Mouse (Mus musculus) intestine, embryonic 14.5 days (tissue): ENCODE measurements around the gene Smad6. TPM values are rescaled to one million over a fixed set of nuclear protein-coding genes. Genes with fewer than 3 reads are reported as not detected.

Experiments used
- ATAC-seq: fragments of 200-750 bp; cut with Nextera tagmentation; replicated peaks from 2 replicates; pipeline ENCODE4 v1.8.0; 2017; ENCODE audit warnings: low read depth, moderate number of reproducible peaks, moderate TSS enrichment, moderate library complexity; ENCODE audit not compliant: low FRiP score, low TSS enrichment
- DNase-seq: peaks from one replicate; pipeline ENCODE4 v3.0.0-alpha.2; 2018; ENCODE audit warnings: low spot score
- H3K27ac ChIP-seq: fragments of 300-500 bp; sonication (generic); 2 replicates; pipeline ENCODE4 v1.5.1; 2014; ENCODE audit warnings: low read depth, mild to moderate bottlenecking, control low read depth
- H3K27me3 ChIP-seq: fragments of 300-500 bp; sonication (generic); replicated peaks from 2 replicates; pipeline ENCODE4 v1.6.1; 2014; ENCODE audit warnings: low read length, control low read depth; ENCODE audit not compliant: control insufficient read depth, insufficient read depth
- H3K36me3 ChIP-seq: fragments of 300-500 bp; sonication (generic); 2 replicates; pipeline ENCODE4 v1.6.1; 2014; ENCODE audit warnings: low read length, control low read depth; ENCODE audit not compliant: control insufficient read depth, insufficient read depth
- H3K4me1 ChIP-seq: fragments of 300-500 bp; sonication (generic); replicated peaks from 2 replicates; pipeline ENCODE4 v1.6.1; 2014; ENCODE audit warnings: low read length, control low read depth, mixed read lengths; ENCODE audit not compliant: control insufficient read depth, insufficient read depth
- H3K4me2 ChIP-seq: fragments of 300-500 bp; sonication (generic); 2 replicates; pipeline ENCODE4 v1.6.1; 2014; ENCODE audit warnings: low read length
- H3K4me3 ChIP-seq: fragments of 300-500 bp; sonication (generic); 2 replicates; pipeline ENCODE4 v1.5.1; 2014; ENCODE audit warnings: low read depth, low read length, control low read depth, mixed read lengths
- H3K9ac ChIP-seq: fragments of 300-500 bp; sonication (generic); 2 replicates; pipeline ENCODE4 v1.6.1; 2014; ENCODE audit warnings: mild to moderate bottlenecking, low read length
- H3K9me3 ChIP-seq: fragments of 300-500 bp; sonication (generic); 2 replicates; pipeline ENCODE4 v1.6.1; 2016; ENCODE audit warnings: low read length, control low read depth; ENCODE audit not compliant: control insufficient read depth
- WGBS: fragments of 180-500 bp; shearing (Covaris S2); extraction: QIAGEN DNeasy Blood & Tissue Kit; methylation state at CpG from one replicate; pipeline ENCODE4 v1.1.7; 2014; 5-methylcytosine and 5-hydroxymethylcytosine counted together
- polyA plus RNA-seq: library from polyadenylated mRNA; unstranded; fragments of >200 nt; fragmentation: Nextera tagmentation; extraction: Ambion mirVana; gene quantifications from 2 replicates; pipeline ENCODE4 v1.2.1, GENCODE M21; 2014

Gene Smad6
- polyA plus RNA-seq, 1 experiment from 2014 or later, result 9.3 TPM

GRCm38 (mm10) chr9:64029908-64030631 is 8.2 kb upstream of the Smad6 start:
- no peaks in the 10 kb centered on the region for H3K9me3 ChIP-seq
- DNase-seq, result no peak
- WGBS, result 66% methylated on average over 6 of the region's 6 CpGs

GRCm38 (mm10) chr9:64025565-64025964 is 3.7 kb upstream of the Smad6 start:
- Histone ChIP-seq H3K9ac (no peak overlapping the region), H3K9me3 (no peaks in the 10 kb centered on the region), H3K36me3 (no peaks in the 10 kb centered on the region), H3K27ac (no peak overlapping the region), H3K4me3 (no peak overlapping the region), H3K4me2 (no peak overlapping the region), H3K4me1 (peaks cover 6% of the 10 kb centered on the region; the same call in 1 of the 2 replicates), H3K27me3 (no peaks in the 10 kb centered on the region)
- DNase-seq (peak; percentile 63), ATAC-seq (no peak)
- 6% methylated on average over 3 of the region's 3 CpGs for WGBS

More at GRCm38 (mm10) chr9:64029908-64030631, 8.2 kb upstream of the Smad6 start:
- Histone ChIP-seq H3K4me3 (no peak overlapping the region), H3K36me3 (no peaks in the 10 kb centered on the region), H3K9ac (no peak overlapping the region), H3K27ac (no peak overlapping the region), H3K4me1 (no peaks in the 10 kb centered on the region), H3K4me2 (no peak overlapping the region), H3K27me3 (no peaks in the 10 kb centered on the region)
- ATAC-seq, result no peak

- DNase-seq, result peak; percentile 55
- H3K9ac ChIP-seq, result no peak overlapping the region
- no peaks in the 10 kb centered on the region for H3K36me3 ChIP-seq
- WGBS, result 26% methylated on average over 2 of the region's 2 CpGs
- no peaks in the 10 kb centered on the region for H3K27me3 ChIP-seq
- H3K9me3 ChIP-seq, result no peaks in the 10 kb centered on the region
- peaks cover 6% of the 10 kb centered on the region; the same call in 1 of the 2 replicates for H3K4me1 ChIP-seq
- no peak for ATAC-seq
- no peak overlapping the region for H3K27ac ChIP-seq
- no peak overlapping the region for H3K4me2 ChIP-seq
- H3K4me3 ChIP-seq, result no peak overlapping the region
Observed at GRCm38 (mm10) chr9:64024976-64025375, 3.1 kb upstream of the Smad6 start.

- WGBS, result under 1% methylated on average over 44 of the region's 54 CpGs
- H3K4me1 ChIP-seq, result peaks cover 23% of the 10 kb centered on the region
- H3K4me3 ChIP-seq, result peak overlapping the region; percentile 71
- DNase-seq (peak; percentile 97), ATAC-seq (peak; percentile 78)
- H3K4me2 ChIP-seq, result peak overlapping the region; percentile 92
- no peaks in the 10 kb centered on the region for H3K27me3 ChIP-seq
- peak overlapping the region; percentile 96 for H3K27ac ChIP-seq
- H3K9me3 ChIP-seq, result no peaks in the 10 kb centered on the region
- no peaks in the 10 kb centered on the region for H3K36me3 ChIP-seq
- peak overlapping the region; percentile 95 for H3K9ac ChIP-seq
Observed at GRCm38 (mm10) chr9:64022562-64023366, 905 bp upstream of the Smad6 start.

GRCm38 (mm10) chr9:64021319-64021850 is 474 bp downstream of the Smad6 start:
- DNase-seq (no peak), ATAC-seq (no peak)
- 0% methylated on average over 31 of the region's 32 CpGs for WGBS
- Histone ChIP-seq H3K4me3 (peak overlapping the region; percentile 71), H3K4me1 (peaks cover 34% of the 10 kb centered on the region), H3K27me3 (no peaks in the 10 kb centered on the region), H3K36me3 (no peaks in the 10 kb centered on the region), H3K4me2 (peak overlapping the region; percentile 92), H3K9me3 (no peaks in the 10 kb centered on the region), H3K9ac (peak overlapping the region; percentile 95), H3K27ac (peak overlapping the region; percentile 96)

- under 1% methylated on average over 82 of the region's 89 CpGs for WGBS
- Histone ChIP-seq H3K4me1 (peaks cover 39% of the 10 kb centered on the region), H3K9me3 (no peaks in the 10 kb centered on the region), H3K4me2 (peak overlapping the region; percentile 92), H3K36me3 (peaks cover 4% of the 10 kb centered on the region; the same call in 1 of the 2 replicates), H3K4me3 (peak overlapping the region; percentile 71), H3K27ac (peak overlapping the region; percentile 96), H3K27me3 (no peaks in the 10 kb centered on the region), H3K9ac (peak overlapping the region; percentile 95)
- peak; percentile 78 for DNase-seq
- no peak for ATAC-seq
Observed at GRCm38 (mm10) chr9:64020606-64021318, 1.1 kb downstream of the Smad6 start.

- peak overlapping the region; percentile 71 for H3K4me3 ChIP-seq
- H3K9me3 ChIP-seq, result no peaks in the 10 kb centered on the region
- WGBS, result 0% methylated on average over 48 of the region's 50 CpGs
- H3K4me1 ChIP-seq, result peaks cover 44% of the 10 kb centered on the region
- peak overlapping the region; percentile 96 for H3K27ac ChIP-seq
- DNase-seq (no peak), ATAC-seq (no peak)
- H3K36me3 ChIP-seq, result peaks cover 5% of the 10 kb centered on the region; the same call in 1 of the 2 replicates
- peak overlapping the region; percentile 92 for H3K4me2 ChIP-seq
- peak overlapping the region; percentile 95 for H3K9ac ChIP-seq
- no peaks in the 10 kb centered on the region for H3K27me3 ChIP-seq
Observed at GRCm38 (mm10) chr9:64020171-64020605, 1.7 kb downstream of the Smad6 start.
